Mouse (Mus musculus) urinary bladder, adult 18-20 months (tissue): Measurements from ENCODE around the gene Arvcf.

ENCODE experiments used
- DNase-seq, 2 experiments: peaks; one replicate each; pipeline ENCODE4 v3.0.0; 2022; ENCODE audit warnings: low spot score in 2 of 2, mixed read lengths in 2 of 2

Gene Arvcf

DNA sequence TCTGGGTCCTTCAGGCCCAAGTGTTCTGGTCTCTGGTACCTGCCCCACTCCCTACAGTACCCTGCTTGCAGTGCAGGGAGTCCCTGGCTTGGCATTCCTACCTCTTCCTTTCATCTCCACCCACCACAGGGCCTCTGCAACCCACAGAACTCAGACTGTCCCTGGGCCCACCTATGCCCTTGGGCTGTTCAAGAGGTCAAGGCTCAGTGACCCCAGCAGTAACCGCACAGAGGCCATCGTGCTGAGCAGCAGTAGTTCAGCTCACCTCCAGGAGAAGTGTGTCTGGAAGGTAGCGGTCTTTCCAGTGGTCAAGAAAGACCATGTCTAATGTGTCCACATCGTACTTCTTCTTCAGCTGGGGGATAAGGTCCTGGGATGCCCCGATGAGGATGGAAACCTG, 62.4 kb downstream of the Arvcf start:
- no peak for DNase-seq

DNA sequence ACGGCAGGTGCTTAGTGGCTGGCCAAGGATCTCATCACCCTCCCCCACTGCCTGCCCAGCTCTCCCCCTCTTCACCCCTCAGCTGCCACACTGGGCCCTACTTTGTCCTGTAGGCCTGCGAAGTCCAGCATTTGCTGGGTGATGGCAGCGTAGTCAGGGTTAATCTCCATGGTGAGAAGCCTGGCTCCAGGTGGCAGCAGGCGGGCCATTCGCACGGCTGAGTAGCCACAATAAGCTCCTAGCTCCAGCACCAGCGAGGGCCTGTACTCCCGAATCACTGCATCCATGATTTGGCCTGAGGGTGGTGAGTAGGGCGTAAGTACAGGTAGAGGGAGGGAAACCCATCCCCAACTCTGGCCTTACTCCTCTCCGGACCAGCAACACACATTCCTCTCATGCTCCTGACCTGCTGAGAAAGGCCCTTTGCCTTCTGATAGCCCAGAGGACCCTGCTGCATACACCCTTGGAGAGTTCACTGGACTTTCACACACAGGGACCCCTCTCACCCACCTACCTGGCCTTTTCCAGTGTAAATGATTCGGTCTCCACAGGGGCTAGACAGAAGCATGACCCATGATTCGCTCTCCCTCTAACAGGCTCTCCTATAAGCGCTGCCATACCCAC, 63.2 kb downstream of the Arvcf start:
- no peak for DNase-seq

DNA sequence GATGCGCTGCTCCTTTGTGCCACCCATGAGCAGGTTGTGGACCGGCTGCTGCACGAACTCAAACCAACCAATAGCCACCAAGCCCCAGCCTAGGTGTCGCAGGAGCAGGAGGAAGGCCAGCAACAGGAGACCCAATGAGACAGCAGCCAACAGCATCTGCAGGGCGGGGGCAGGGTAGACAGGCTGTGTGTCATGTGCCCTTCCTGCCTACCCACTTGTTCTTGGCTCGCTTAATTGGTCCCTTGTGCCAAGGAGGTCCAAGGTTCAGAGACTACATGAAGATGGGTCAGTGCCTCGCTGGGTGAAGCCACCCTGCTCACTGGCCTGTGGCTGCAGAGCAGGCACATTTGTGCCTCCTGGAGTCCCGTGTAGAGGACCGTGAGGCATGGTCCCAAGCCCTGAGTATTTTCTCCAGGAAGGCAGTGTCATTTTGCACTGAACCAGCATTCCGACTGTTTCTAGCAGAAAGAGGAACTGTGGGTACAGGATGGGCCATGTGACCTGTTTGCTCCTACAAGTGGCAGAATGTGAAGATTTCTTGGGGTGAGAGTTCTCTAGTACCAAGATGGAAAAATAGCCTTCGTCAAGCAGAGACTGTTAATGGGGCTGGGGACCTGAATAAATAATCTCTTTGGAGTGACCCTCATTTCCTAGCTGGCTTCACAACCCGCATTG, 64.0 kb downstream of the Arvcf start:
- no peak for DNase-seq

DNA sequence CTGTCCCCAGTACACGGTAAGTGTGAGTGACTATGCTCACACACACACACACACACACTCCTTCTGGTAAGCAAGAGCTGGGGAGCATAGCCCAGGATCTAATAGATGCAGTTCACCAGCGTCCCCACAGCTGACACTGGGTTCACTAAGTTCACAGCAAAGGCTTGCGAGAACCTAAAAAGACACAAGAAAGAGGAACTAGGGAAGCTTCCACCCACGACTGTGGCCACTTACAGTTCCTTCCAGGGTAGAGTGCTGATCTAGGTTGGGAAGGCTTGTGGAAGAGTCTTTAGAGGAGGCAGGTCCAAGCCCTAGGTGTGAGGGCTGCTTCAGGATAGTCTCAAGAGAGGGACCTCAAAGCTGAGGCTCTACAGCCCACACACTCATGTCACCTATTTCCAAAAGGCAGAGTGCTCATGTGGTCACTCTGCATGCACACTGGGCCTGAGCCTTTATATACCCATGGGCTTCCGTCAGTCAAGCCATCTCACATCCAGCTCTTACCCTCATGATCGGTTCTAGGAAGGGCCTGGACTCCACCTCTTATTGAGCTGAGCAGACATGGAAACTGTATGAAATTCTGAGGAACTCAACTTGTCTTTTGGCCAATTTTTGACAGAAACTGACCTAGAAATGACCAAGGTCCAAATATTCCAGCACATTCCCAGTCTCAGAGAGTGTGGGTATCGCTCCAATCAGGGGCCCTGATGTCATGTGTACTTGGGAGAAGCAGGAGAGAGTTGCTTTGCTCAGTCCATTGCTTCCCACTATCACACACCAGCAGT, 65.2 kb downstream of the Arvcf start:
- no peak for DNase-seq

DNA sequence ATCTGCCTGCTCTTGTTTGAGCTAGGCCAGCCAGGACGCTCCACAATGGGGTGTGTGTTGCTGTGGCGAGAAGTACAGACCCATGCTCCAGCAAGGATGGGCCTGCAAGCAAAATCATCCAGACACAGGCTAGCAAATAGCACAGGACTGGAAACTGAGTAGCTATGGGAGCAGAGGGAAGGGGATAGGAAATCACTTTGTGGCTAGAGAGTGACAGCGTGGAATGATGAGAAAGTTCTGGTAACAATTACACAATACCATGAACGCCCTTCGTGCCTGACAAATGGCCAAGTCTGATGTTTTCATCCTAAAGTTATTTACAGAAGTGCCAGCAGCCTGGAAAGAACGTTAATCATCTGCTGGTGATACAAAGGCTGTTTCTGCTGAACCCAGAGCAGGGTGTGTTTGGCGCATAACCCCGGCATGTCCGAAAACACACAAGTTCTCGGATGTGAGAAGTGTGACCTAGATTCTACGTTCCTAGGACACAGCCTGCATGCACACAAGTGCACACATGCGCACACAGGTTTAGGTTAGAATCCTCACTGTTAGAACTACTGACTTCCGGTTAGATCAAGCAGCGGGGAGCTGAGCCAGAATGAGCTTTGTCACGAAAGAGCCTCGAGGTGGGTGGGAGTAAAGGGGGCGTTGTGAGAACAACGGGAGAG, 68.2 kb downstream of the Arvcf start:
- DNase-seq, result peak in 1 of 2 experiments; percentile 74

DNA sequence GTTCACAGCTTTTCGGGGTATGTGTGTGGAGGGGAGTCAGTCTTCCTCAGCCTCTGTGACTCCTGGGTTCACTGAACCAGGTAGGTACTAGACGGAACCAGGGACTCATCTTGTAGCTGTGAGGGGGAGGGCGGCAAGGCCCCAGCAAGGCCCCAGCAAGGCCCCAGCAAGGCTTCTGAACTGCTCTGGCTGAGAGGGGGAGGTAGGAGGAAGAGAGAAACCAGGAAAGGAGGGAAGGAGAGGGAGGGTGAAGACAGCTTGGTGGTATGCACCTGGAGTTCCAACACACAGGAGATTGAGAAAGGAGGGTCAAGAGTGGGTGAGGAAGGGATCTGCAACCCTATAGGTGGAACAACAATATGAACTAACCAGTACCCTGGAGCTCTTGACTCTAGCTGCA, 68.9 kb downstream of the Arvcf start:
- DNase-seq, result no peak

DNA sequence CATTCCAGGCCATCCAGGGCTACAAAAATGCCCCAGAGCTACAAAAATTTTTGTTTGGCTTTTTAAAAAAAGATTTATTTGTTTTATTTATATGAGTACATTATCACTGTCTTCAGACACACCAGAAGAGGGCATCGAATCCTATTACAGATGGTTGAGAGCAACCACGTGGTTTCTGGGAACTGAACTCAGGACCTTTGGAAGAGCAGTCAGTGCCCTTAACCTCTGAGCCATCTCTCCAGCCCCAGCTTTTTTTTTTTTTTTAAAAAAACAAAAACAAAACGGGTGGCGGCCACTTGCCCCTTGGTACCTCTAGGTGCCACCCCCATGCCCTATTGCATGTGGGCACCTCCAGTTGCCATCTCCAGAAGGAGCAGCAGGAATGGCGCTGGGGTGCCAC, 69.5 kb downstream of the Arvcf start:
- no peak for DNase-seq

DNA sequence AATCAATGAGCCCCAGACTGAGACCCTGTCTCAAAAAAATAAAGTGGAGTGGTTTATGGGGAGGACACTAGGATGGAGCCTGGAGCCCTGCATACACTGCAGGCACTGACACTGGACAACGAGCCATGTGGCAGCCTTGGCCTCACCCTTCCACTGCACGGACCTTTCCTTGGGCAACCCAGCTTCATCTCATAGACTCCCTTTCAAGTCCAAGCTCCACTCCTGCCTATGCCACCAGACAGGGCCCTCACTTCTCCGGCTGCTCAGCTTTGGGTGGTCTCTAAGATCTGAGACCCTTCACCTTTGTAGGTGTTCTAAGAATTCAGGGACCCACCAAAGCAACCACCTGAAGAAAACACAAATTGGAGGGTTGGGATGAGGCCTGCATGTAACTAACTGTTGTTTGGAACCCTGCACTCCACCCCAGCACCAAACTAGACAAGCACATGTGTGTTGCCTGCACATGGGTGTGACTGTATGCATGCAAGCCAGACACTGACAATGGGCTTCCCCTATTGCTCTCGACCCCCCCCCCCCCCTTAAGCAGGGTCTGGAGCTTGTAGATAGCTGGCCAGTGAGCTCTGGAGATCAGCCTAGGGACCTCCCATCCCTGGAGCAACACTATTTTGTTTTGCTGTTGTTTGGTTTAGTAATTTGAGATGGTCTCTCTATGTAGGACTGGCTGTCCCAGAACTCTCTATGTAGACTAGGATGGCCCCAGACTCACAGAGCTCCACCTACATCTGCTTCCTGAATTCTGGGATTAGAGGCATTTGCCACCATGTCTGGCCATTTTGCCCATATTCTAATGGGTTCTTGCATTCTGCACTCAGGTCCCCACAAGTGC, 71.0 kb downstream of the Arvcf start:
- DNase-seq, result no peak

DNA sequence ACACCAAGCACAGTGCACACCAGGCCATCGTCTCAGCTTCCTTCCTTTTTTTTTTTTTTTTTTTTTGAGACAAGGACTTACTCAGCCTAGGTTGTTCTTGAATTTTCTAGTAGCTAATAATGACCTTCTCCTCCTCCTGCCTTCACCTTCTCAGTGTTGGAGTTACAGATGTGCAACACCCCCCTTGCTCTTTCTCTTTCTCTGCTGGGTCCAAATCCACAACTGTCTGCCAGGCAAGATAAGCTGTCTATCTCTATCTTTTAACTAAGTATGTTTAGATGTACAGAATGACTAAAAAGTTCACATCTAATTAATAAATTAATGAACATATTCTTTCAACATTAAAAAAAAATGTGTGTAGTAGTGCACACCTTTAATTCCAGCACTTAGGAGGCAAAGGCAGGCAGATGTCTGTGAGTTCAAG, 71.6 kb downstream of the Arvcf start:
- no peak for DNase-seq

DNA sequence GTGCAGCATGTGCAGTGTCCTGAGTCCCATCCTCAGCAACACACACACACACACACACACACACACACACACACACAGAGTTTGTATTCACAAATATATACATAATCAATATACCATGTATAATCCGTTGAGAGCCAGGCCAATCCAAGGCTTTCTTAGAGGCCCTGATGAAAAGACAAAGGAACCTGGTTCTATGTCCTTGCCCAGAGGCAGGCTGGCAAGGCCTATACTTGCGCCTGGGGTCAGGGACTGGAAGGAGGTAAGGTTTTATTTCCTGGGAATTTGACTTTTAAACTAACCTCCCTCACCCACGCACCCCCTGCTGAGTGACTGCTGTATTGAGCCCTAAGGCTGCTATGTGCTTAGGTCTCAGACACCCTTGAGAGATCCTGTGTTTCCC, 72.6 kb downstream of the Arvcf start:
- no peak for DNase-seq

DNA sequence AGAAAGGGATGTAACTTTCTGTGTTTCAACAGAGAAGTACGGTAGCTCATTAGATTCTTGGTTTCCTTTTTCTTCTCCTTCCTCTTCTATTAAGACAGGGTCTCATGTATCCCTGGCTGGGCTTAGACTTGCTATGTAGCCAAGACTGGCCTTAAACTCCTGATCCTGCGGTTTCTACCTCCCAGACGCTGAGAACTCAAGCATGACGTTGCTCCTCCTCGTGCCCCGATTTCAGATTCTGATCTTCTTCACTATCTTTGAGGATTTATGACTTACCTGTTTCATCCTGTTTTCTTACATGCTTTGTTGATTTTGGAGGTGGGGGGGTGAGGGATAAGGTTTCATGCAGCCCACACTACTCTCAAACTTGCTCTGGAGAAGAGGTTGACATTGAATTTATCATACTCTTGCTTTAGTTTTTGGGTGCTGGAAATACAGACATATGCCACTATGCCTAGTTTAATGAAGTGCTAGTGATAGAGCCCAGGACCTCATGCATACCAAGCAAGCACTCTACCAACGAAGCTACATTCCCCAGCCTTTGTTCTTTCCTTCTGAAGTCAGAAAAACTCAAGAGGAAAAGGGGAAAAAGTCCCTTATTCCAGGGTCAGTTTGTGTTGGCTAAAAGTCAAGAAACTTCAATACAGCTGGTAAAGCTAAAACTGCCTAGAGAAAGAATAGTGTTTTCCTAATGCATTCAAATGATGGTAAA, 75.4 kb downstream of the Arvcf start:
- no peak for DNase-seq

DNA sequence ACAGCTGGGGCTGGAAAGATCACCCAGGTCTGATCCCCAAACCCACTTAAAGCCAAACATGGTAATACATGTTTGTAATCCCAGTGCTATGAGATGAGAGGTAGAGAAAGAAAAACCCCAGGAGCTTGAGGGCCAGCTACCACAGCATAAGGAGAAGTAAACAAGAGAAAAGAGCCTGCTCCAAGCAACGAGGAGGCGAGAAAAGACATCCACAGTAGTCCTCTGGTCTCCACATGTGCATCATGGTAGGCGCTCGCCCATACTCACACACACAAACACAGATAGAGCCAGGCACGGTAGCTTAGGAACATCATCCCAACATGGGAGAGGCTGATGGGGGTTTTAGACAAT, 75.9 kb downstream of the Arvcf start:
- DNase-seq, result no peak

DNA sequence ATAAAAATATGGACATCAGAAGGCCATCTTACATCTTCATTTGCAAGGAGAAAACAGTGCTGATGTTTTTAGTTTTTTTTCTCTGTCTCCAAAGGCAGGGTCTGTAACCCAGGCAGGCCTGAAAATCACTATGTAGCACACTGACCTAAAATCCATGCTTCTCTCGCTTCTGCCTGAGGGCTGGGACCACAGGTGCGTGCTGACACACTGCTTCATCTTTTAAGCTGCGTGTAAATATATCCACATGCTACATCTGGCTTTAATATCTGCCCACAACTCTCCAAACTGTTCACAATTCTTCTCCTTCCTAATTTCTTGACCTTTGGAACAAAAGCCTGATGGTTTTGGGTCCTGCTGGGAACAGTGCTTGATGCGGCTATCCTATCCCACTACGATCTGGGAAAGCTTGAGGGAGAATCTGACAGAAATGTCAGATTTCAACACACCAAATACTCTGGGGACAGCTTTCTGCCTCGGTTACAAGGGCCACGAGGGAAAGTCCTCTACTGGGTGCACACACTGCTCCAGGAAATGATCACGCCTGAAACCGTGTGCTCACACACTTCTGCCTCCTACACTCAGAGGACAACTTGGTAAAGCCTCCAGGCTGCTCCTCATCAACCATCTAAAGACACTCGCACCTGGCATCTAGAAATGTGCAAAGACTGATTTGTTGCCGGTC, 76.5 kb downstream of the Arvcf start:
- DNase-seq, result no peak

DNA sequence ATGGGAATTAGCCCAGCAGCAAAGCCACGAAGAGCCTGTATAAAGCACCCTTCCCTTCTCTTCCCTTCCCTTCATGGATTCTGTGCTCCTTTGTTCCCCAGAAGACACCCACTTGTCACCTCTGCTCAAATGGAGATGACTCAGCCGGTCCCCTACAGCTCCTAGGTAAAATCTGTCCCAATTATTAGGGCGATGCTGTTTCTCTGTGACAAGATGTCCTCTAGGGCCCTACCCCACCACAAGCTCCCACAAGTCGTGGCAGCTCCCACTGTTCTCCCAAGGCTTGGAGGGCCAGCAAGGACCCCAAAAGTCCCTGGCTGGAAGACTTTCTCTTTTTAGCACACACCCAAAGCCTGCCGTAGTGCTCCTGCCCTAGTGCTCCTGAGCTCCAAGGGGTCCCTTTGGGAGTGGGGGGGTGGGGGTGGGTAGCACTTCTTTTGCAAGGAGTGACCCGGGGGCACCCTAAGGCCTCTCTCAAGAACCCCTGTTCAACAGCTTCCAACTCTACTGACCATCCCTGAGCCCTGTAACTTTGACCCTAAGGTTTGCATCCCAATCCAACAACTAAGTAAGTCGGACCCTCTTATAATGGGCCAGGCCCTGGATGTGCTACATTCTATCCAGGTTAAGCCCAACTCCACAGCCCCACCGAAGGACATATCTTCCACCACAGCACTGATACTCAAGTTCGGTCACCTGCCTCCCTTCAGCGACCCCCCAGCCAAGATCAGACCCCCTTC, 77.7 kb downstream of the Arvcf start:
- no peak for DNase-seq

DNA sequence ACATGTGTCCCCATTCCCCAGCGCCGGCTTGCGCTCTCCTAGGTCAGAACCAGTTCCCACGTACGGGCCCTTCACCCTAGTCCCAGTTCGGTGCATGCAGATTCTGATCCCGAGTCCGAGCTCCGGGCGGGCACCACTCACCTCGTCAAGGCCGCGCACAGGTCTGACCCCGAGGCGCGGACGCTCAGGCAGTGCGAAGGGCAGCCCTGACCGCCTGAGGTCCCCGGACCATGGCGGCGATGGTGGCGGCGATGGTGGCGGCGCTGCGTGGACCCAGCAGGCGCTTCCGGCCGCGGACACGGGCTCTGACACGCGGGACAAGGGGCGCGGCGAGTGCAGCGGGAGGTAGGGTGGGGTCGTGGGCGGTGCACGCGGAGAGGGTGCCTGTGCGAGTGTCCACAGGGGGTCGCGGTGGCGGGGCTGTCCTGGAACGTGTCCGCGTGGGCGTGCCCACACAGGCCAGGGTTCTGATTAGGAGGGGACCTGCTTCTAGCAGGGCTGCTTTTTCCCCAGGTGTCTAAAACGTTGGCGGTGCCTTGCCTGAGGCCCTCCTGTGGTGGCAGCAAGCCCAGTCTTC, 78.3 kb downstream of the Arvcf start, which contains the start of gene Txnrd2:
TSS of gene Txnrd2 (plus strand) at position 170 of the 577 bp plus-strand sequence.
- peak; percentile 81 to 90 for DNase-seq

DNA sequence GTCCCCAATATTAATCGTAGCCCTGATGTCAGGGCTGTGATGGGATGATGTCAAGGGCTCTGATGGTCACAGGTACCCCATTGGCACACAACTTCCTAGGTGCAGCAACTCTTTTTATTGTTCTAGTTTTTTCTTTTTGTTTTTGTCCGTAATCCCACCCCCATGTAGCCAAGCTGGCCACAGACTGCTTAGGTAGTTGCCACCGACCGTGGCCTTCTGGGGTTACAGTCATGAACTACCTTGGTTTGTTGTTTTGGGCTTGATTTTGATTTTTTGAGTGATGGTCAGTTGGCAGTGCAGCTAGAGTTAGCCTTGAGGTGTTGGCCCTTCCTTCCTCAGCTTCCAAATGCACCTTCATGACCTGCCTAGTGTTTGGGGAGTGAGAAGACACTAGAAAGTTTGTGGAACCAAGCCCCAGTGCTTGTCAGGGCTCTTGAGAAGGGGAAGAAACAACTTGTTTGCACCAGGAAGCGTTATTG, 78.9 kb downstream of the Arvcf start, which contains the start of gene Comt:
TSS of gene Comt (minus strand) at position 51 of the 479 bp plus-strand sequence.
- DNase-seq, result no peak

DNA sequence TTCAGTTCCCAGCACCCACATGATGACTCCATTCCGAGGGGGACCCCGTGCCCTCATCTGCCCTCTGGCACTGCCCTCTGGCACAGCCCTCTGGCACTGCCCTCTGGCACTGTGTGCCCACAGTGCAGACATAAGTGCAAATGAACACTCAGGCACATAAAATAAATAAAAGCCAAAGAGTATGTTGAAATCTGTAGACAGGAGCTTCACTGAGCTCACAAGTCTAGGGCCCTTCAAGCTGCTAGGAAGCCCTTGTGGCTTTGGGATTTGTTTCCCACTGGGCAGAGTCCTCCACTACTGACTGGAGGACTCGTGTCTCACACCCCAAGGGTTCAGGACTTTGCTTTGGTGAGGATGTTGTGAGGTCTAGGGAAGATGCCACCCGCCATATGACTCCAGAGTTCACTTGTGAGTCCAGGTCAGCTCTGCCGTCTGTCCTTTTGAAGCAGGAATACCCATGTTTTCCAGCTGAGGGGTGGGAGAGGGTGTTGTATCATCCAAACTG, 80.1 kb downstream of the Arvcf start:
- DNase-seq, result no peak

DNA sequence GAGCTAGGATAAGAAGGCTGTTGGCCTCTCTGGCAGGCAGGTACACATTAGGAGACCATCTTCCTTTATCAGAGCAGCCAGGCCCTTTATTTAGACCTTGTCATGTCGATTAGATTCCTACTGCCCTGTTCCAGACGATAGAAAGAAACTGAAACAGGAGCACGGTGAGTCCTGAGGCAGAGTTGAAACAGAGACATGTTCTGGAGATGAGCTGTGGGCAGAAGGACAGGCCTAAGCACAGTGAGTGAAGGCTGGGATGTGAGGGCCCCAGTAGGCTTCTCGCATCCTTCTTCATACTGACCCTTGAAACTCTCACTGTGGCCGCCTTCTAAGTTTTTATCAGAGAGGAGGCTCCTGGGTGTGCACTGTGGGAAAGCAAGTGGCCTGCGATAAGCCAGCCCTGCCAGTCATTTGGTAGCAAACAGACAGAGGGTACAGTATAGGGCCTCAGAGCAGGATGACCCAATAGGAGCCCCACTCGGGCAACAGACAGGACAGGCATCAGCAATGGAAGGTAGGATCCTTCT, 80.6 kb downstream of the Arvcf start:
- DNase-seq, result no peak
